Mouse (Mus musculus): ENCODE results near the gene Dao. TPM values are rescaled to one million over a fixed set of nuclear protein-coding genes. Genes with fewer than 3 reads are reported as not detected.

Gene Dao
- polyA plus RNA-seq, 1 experiment = 11.9 TPM

GRCm38 (mm10) chr5:114034393-114034792 lies 30.9 kb downstream of the Dao start:
- 76% methylated on average over 7 of the region's 7 CpGs for WGBS
- Histone ChIP-seq H3K27ac (ENCODE audit: insufficient read depth, low read depth, low read length) (no peak overlapping the region), H3K27me3 (ENCODE audit: control insufficient read depth, insufficient read depth, low read length) (no peaks in the 10 kb centered on the region), H3K4me1 (ENCODE audit: control insufficient read depth, insufficient read depth, insufficient read length, low read length) (peaks cover 3% of the 10 kb centered on the region; the same call in 1 of the 2 replicates), H3K4me3 (ENCODE audit: low read depth, low read length) (no peak overlapping the region), H3K36me3 (ENCODE audit: control insufficient read depth, insufficient read depth, low read length) (no peaks in the 10 kb centered on the region)
- no peak for TF ChIP-seq POLR2A (IDR thresholded peaks at IDR 0.05; ENCODE audit: low read depth, low read length)
- TF ChIP-seq CTCF (IDR thresholded peaks at IDR 0.05; ENCODE audit: extremely low read depth, insufficient read length, insufficient replicate concordance, low read depth, low read length) = no peak

DNA sequence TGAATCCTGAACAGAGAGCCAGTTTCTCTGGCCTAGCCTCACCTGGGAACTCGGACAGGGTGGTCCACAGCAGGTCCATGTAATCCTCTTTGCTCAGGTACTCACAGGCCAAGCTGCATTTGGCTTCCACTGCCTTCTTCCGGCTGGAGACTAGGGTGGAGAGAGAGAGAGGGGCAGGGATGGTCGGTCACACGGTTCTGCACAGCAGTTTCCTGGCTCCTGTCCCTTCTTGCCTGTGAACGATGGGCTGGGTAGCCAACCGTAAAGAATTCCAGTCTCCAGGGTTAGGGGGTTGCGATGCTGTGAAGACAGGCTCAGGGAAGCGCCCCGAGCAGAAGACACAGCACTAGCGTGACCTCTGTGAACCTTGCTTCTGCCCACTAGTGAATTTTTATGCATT lies 31.6 kb downstream of the Dao start:
- WGBS = 69% methylated on average over 10 of the region's 10 CpGs
- Histone ChIP-seq H3K27me3 (ENCODE audit: control insufficient read depth, insufficient read depth, low read length) (no peaks in the 10 kb centered on the region), H3K4me3 (ENCODE audit: low read depth, low read length) (no peak overlapping the region), H3K36me3 (ENCODE audit: control insufficient read depth, insufficient read depth, low read length) (no peaks in the 10 kb centered on the region), H3K27ac (ENCODE audit: insufficient read depth, low read depth, low read length) (no peak overlapping the region), H3K4me1 (ENCODE audit: control insufficient read depth, insufficient read depth, insufficient read length, low read length) (peaks cover 3% of the 10 kb centered on the region; the same call in 1 of the 2 replicates)
- TF ChIP-seq CTCF (IDR thresholded peaks at IDR 0.05; ENCODE audit: extremely low read depth, insufficient read length, insufficient replicate concordance, low read depth, low read length) (no peak), POLR2A (IDR thresholded peaks at IDR 0.05; ENCODE audit: low read depth, low read length) (no peak)

- TF ChIP-seq CTCF (IDR thresholded peaks at IDR 0.05; ENCODE audit: extremely low read depth, insufficient read length, insufficient replicate concordance, low read depth, low read length) = no peak
- Histone ChIP-seq H3K4me1 (ENCODE audit: control insufficient read depth, insufficient read depth, insufficient read length, low read length) (peaks cover 13% of the 10 kb centered on the region; the same call in 1 of the 2 replicates), H3K4me3 (ENCODE audit: low read depth, low read length) (no peak overlapping the region), H3K27me3 (ENCODE audit: control insufficient read depth, insufficient read depth, low read length) (no peaks in the 10 kb centered on the region), H3K27ac (ENCODE audit: insufficient read depth, low read depth, low read length) (no peak overlapping the region), H3K36me3 (ENCODE audit: control insufficient read depth, insufficient read depth, low read length) (no peaks in the 10 kb centered on the region)
- WGBS = 15% methylated on average over 8 of the region's 8 CpGs
These were observed 37.0 kb downstream of the Dao start for GRCm38 (mm10) chr5:114040508-114040907.

DNA sequence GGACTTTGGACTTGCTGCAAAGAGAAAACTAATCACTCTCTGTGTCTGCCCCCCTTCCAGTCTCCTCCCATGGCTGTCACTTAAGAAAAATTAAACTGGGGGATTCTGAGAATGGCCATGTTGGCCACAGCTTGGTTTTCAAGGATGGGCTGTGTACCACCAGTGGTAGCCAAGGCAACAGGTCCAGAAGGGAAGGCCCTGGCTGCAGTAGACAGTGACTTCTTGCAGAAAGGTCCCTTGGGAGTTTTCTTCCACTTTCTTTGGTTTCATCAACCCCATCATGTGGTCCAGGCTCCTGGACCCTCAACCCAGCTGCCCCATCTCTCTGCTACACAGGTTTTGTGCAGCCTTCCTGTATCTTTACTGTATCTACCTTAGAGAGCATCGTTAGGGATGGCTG lies 37.4 kb downstream of the Dao start:
- Histone ChIP-seq H3K4me3 (ENCODE audit: low read depth, low read length) (no peak overlapping the region), H3K27me3 (ENCODE audit: control insufficient read depth, insufficient read depth, low read length) (no peaks in the 10 kb centered on the region), H3K4me1 (ENCODE audit: control insufficient read depth, insufficient read depth, insufficient read length, low read length) (peaks cover 13% of the 10 kb centered on the region; the same call in 1 of the 2 replicates), H3K36me3 (ENCODE audit: control insufficient read depth, insufficient read depth, low read length) (no peaks in the 10 kb centered on the region), H3K27ac (ENCODE audit: insufficient read depth, low read depth, low read length) (peak overlapping the region; percentile 62; the same call in 1 of the 2 replicates)
- WGBS = 37% methylated on average over 1 of the region's 1 CpGs
- no peak for TF ChIP-seq CTCF (IDR thresholded peaks at IDR 0.05; ENCODE audit: extremely low read depth, insufficient read length, insufficient replicate concordance, low read depth, low read length)
- TF ChIP-seq POLR2A (IDR thresholded peaks at IDR 0.05; ENCODE audit: low read depth, low read length) = no peak

DNA sequence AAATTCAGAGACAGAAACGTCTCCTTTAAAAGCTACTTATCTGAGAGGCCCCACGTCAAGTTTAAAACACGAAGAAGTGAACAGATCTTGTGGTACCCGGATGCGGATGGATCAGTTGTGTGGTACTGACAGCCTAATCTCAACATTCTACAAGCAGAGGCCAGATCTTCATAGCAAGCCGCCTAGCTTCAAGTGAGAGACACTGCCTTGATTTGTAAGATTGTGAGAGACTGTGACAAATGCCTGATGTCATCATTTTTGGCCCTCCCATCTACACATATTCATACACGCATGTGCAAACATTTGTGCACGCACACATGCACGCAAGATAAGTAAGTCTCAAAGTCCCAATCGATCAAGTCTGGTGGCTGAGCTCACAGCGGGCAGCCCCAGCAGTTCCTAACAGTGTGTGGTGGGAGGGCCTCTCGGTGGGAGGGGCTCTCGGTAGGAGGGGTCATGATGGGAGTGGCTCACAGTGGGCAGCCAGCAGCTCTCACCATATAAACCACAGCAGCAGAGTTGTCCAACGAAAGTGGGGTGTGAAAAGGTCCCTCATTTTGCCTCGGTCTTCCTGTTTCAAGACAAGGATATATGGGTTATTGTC lies 37.9 kb downstream of the Dao start:
- Histone ChIP-seq H3K27me3 (ENCODE audit: control insufficient read depth, insufficient read depth, low read length) (no peaks in the 10 kb centered on the region), H3K36me3 (ENCODE audit: control insufficient read depth, insufficient read depth, low read length) (no peaks in the 10 kb centered on the region), H3K4me3 (ENCODE audit: low read depth, low read length) (no peak overlapping the region), H3K27ac (ENCODE audit: insufficient read depth, low read depth, low read length) (peak overlapping the region; percentile 62; the same call in 1 of the 2 replicates), H3K4me1 (ENCODE audit: control insufficient read depth, insufficient read depth, insufficient read length, low read length) (peaks cover 13% of the 10 kb centered on the region; the same call in 1 of the 2 replicates)
- TF ChIP-seq CTCF (IDR thresholded peaks at IDR 0.05; ENCODE audit: extremely low read depth, insufficient read length, insufficient replicate concordance, low read depth, low read length) (no peak), POLR2A (IDR thresholded peaks at IDR 0.05; ENCODE audit: low read depth, low read length) (no peak)
- 5% methylated on average over 15 of the region's 15 CpGs for WGBS

GRCm38 (mm10) chr5:114043800-114044199 lies 40.3 kb downstream of the Dao start:
- Histone ChIP-seq H3K36me3 (ENCODE audit: control insufficient read depth, insufficient read depth, low read length) (no peaks in the 10 kb centered on the region), H3K4me3 (ENCODE audit: low read depth, low read length) (no peak overlapping the region), H3K4me1 (ENCODE audit: control insufficient read depth, insufficient read depth, insufficient read length, low read length) (peaks cover 11% of the 10 kb centered on the region; the same call in 1 of the 2 replicates), H3K27ac (ENCODE audit: insufficient read depth, low read depth, low read length) (no peak overlapping the region), H3K27me3 (ENCODE audit: control insufficient read depth, insufficient read depth, low read length) (no peaks in the 10 kb centered on the region)
- TF ChIP-seq POLR2A (IDR thresholded peaks at IDR 0.05; ENCODE audit: low read depth, low read length) (no peak), CTCF (IDR thresholded peaks at IDR 0.05; ENCODE audit: extremely low read depth, insufficient read length, insufficient replicate concordance, low read depth, low read length) (no peak)
- 47% methylated on average over 4 of the region's 4 CpGs for WGBS

DNA sequence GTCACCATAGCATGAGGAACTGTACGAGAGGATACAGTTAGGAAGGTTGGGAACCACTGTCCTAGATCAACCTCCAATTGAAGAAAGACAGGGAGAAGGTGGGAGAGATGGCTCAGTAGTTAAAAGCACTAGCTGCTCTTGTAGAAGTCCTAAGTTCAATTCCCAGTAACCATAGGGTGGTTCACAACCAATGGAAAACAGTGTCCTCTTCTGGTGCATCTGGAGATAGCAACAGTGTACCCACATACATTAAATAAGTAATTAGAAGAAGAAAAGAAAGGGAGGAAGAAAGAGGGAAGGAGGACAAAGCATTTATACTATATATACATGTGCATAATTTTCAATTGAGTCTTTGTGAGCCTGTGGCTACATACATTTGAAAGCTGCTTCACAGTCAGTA lies 41.6 kb downstream of the Dao start:
- Histone ChIP-seq H3K36me3 (ENCODE audit: control insufficient read depth, insufficient read depth, low read length) (no peaks in the 10 kb centered on the region), H3K27ac (ENCODE audit: insufficient read depth, low read depth, low read length) (no peak overlapping the region), H3K4me3 (ENCODE audit: low read depth, low read length) (no peak overlapping the region), H3K27me3 (ENCODE audit: control insufficient read depth, insufficient read depth, low read length) (no peaks in the 10 kb centered on the region), H3K4me1 (ENCODE audit: control insufficient read depth, insufficient read depth, insufficient read length, low read length) (peaks cover 11% of the 10 kb centered on the region; the same call in 1 of the 2 replicates)
- no peak for TF ChIP-seq POLR2A (IDR thresholded peaks at IDR 0.05; ENCODE audit: low read depth, low read length)
- no peak for TF ChIP-seq CTCF (IDR thresholded peaks at IDR 0.05; ENCODE audit: extremely low read depth, insufficient read length, insufficient replicate concordance, low read depth, low read length)
- 60% methylated on average over 1 of the region's 1 CpGs for WGBS
